ENCODE assay signal across 17 mouse cellular contexts in the genomic region with DNA sequence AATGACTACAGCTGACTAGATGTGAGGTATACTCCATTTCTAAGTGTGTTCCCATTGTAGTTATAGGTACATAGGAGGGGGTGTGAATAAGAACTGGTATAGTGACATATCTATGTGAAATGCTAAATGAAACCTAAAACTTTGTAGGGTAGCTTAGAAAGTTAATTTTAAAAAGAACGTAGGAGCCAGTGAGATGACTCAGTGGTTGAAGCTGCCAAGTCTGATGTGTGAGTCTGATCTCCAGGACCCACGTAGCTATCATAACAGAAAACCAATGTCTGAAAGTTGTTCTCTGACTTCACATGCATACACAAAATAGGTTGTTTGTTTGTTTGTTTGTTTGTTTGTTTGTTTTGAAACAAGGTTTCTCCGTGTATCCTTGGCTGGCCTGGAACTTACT.
"Had no signal": no experiment of that assay in that cellular context is flagged by ENCODE, and none has a peak within 500 bp of the region (broad histone marks: within the 10 kb centered on the region; RNA-seq: fewer than 3 reads in every experiment).

No protein-coding gene starts in this region.

- ATAC-seq: hindbrain, postnatal 0 days; intestine, embryonic 16.5 days; liver, embryonic 12.5 days had no signal

- DNase-seq: gastrocnemius, adult 2 months; gastrocnemius, postnatal 10 days; gastrocnemius, postnatal 25 days; heart, adult 18-20 months; heart, postnatal 10 days; heart, postnatal 36 days; kidney, adult 11 months; kidney, adult 2 months; kidney, adult 9 months; kidney, postnatal 14 days; kidney, postnatal 36 days; layer of hippocampus, adult 9-11 months; layer of hippocampus, postnatal 36 days; left cerebral cortex, postnatal 4 days had no signal
